Mouse (Mus musculus) CD4-positive, CD25-positive, alpha-beta regulatory T cell, adult 4 months (primary cell): ENCODE results near the gene Mst1r. TPM values are rescaled to one million over a fixed set of nuclear protein-coding genes. Genes with fewer than 3 reads are reported as not detected.

Experiments used
- ATAC-seq: one replicate; pipeline ENCODE4 v1.8.0; 2017
- polyA plus RNA-seq, 2 experiments: library from polyadenylated mRNA; unstranded; fragments of 100-300 nt; shearing (Covaris generic); gene quantifications; one replicate each; pipeline ENCODE4 v1.2.1; 2017

The Mst1r gene
- not detected for polyA plus RNA-seq

- ATAC-seq = no peak
Observed at GRCm38 (mm10) chr9:107906252-107906966, at the start of gene Mst1r. Gene Mst1r (plus strand): TSS chr9:107906873.

- ATAC-seq = no peak
Observed at GRCm38 (mm10) chr9:107858343-107858742, 48.3 kb upstream of the Mst1r start.

GRCm38 (mm10) chr9:107864493-107864892 lies 42.2 kb upstream of the Mst1r start:
- ATAC-seq = no peak

- no peak for ATAC-seq
Observed at GRCm38 (mm10) chr9:107866081-107866480, 40.6 kb upstream of the Mst1r start.

GRCm38 (mm10) chr9:107872350-107873098 lies 34.1 kb upstream of the Mst1r start:
- ATAC-seq = peak; percentile 98

- ATAC-seq = no peak
Observed at GRCm38 (mm10) chr9:107873137-107873536, 33.5 kb upstream of the Mst1r start, which contains the start of gene Rbm6. Gene Rbm6 (minus strand): TSS chr9:107873237.

GRCm38 (mm10) chr9:107880411-107880810 lies 26.3 kb upstream of the Mst1r start:
- no peak for ATAC-seq

GRCm38 (mm10) chr9:107887804-107888266 lies 18.8 kb upstream of the Mst1r start, which contains the start of gene Mon1a:
Gene Mon1a (plus strand): TSS chr9:107888151.
- ATAC-seq = peak; percentile 97

GRCm38 (mm10) chr9:107888267-107888850 lies 18.3 kb upstream of the Mst1r start:
- ATAC-seq = peak; percentile 42

GRCm38 (mm10) chr9:107890260-107890659 lies 16.4 kb upstream of the Mst1r start:
- ATAC-seq = no peak

GRCm38 (mm10) chr9:107891023-107891422 lies 15.7 kb upstream of the Mst1r start:
- ATAC-seq = no peak

- ATAC-seq = no peak
Observed at GRCm38 (mm10) chr9:107898563-107898962, 8.1 kb upstream of the Mst1r start.

GRCm38 (mm10) chr9:107899855-107900254 lies 6.8 kb upstream of the Mst1r start:
- ATAC-seq = no peak

- no peak for ATAC-seq
Observed at GRCm38 (mm10) chr9:107900840-107901626, 5.6 kb upstream of the Mst1r start.

GRCm38 (mm10) chr9:107901627-107901914 lies 5.1 kb upstream of the Mst1r start:
- no peak for ATAC-seq

GRCm38 (mm10) chr9:107904726-107905125 lies 1.9 kb upstream of the Mst1r start:
- peak; percentile 89 for ATAC-seq

GRCm38 (mm10) chr9:107906967-107907800 lies 511 bp downstream of the Mst1r start:
- no peak for ATAC-seq

- ATAC-seq = no peak
Observed at GRCm38 (mm10) chr9:107907801-107908120, 1.1 kb downstream of the Mst1r start.

GRCm38 (mm10) chr9:107908410-107909158 lies 1.9 kb downstream of the Mst1r start:
- no peak for ATAC-seq

- no peak for ATAC-seq
Observed at GRCm38 (mm10) chr9:107910025-107910769, 3.5 kb downstream of the Mst1r start.
